Mouse (Mus musculus) heart, embryonic 12.5 days (tissue): ENCODE data around the gene Syt3. TPM values are rescaled to one million over a fixed set of nuclear protein-coding genes. Genes with fewer than 3 reads are reported as not detected.

Experiments used
- ATAC-seq: fragments of 200-750 bp; cut with Nextera tagmentation; 2 replicates; pipeline ENCODE4 v1.8.0; 2017; ENCODE audit warnings: moderate TSS enrichment, moderate library complexity; ENCODE audit not compliant: insufficient number of reproducible peaks, low FRiP score
- H3K27ac ChIP-seq: fragments of 300-500 bp; sonication (generic); 2 replicates; pipeline ENCODE4 v1.5.1; 2016; ENCODE audit warnings: mild to moderate bottlenecking, moderate library complexity; ENCODE audit not compliant: poor library complexity, severe bottlenecking
- H3K27me3 ChIP-seq: fragments of 300-500 bp; sonication (generic); replicated peaks from 2 replicates; pipeline ENCODE4 v1.6.1; 2016; ENCODE audit warnings: mild to moderate bottlenecking, moderate library complexity
- H3K36me3 ChIP-seq: fragments of 300-500 bp; sonication (generic); 2 replicates; pipeline ENCODE4 v1.6.1; 2016; ENCODE audit warnings: mild to moderate bottlenecking, moderate library complexity
- H3K4me1 ChIP-seq: fragments of 300-500 bp; sonication (generic); replicated peaks from 2 replicates; pipeline ENCODE4 v1.6.1; 2016; ENCODE audit warnings: mild to moderate bottlenecking
- H3K4me2 ChIP-seq: fragments of 300-500 bp; sonication (generic); 2 replicates; pipeline ENCODE4 v1.6.1; 2016; ENCODE audit warnings: mild to moderate bottlenecking, moderate library complexity
- H3K4me3 ChIP-seq: fragments of 300-500 bp; sonication (generic); 2 replicates; pipeline ENCODE4 v1.5.1; 2016; ENCODE audit warnings: mild to moderate bottlenecking
- H3K9ac ChIP-seq: fragments of 300-500 bp; sonication (generic); 2 replicates; pipeline ENCODE4 v1.6.1; 2016; ENCODE audit warnings: mild to moderate bottlenecking, moderate library complexity
- H3K9me3 ChIP-seq: fragments of 300-500 bp; sonication (generic); replicated peaks from 2 replicates; pipeline ENCODE4 v1.6.1; 2016; ENCODE audit warnings: mild to moderate bottlenecking, moderate library complexity
- WGBS: fragments of 180-500 bp; shearing (Covaris S2); methylation state at CpG from one replicate; pipeline ENCODE4 v1.1.7; 2016; 5-methylcytosine and 5-hydroxymethylcytosine counted together
- polyA plus RNA-seq: library from polyadenylated mRNA; unstranded; fragments of >200 nt; fragmentation: Nextera tagmentation; extraction: Ambion mirVana; gene quantifications from 2 replicates; pipeline ENCODE4 v1.2.1, GENCODE M21; 2016

The Syt3 gene
- polyA plus RNA-seq, 1 experiment from 2014 or later, result 0.55 TPM

GRCm38 (mm10) chr7:44413307-44413706 is 29.4 kb downstream of the Syt3 start:
- no peak for ATAC-seq
- Histone ChIP-seq H3K9me3 (no peaks in the 10 kb centered on the region), H3K9ac (no peak overlapping the region), H3K4me1 (no peaks in the 10 kb centered on the region), H3K4me3 (no peak overlapping the region), H3K27me3 (peaks cover 24% of the 10 kb centered on the region; the same call in 1 of the 2 replicates), H3K36me3 (no peaks in the 10 kb centered on the region), H3K4me2 (no peak overlapping the region), H3K27ac (no peak overlapping the region)
- WGBS, result 78% methylated on average over 6 of the region's 6 CpGs

GRCm38 (mm10) chr7:44427666-44428065 is 43.8 kb downstream of the Syt3 start:
- 11% methylated on average over 8 of the region's 8 CpGs for WGBS
- Histone ChIP-seq H3K4me2 (peak overlapping the region; percentile 91), H3K27ac (no peak overlapping the region), H3K9ac (no peak overlapping the region), H3K4me3 (peak overlapping the region; percentile 60; the same call in 1 of the 2 replicates), H3K36me3 (no peaks in the 10 kb centered on the region), H3K27me3 (peaks cover 71% of the 10 kb centered on the region), H3K9me3 (no peaks in the 10 kb centered on the region), H3K4me1 (peaks cover 18% of the 10 kb centered on the region)
- ATAC-seq, result no peak

DNA sequence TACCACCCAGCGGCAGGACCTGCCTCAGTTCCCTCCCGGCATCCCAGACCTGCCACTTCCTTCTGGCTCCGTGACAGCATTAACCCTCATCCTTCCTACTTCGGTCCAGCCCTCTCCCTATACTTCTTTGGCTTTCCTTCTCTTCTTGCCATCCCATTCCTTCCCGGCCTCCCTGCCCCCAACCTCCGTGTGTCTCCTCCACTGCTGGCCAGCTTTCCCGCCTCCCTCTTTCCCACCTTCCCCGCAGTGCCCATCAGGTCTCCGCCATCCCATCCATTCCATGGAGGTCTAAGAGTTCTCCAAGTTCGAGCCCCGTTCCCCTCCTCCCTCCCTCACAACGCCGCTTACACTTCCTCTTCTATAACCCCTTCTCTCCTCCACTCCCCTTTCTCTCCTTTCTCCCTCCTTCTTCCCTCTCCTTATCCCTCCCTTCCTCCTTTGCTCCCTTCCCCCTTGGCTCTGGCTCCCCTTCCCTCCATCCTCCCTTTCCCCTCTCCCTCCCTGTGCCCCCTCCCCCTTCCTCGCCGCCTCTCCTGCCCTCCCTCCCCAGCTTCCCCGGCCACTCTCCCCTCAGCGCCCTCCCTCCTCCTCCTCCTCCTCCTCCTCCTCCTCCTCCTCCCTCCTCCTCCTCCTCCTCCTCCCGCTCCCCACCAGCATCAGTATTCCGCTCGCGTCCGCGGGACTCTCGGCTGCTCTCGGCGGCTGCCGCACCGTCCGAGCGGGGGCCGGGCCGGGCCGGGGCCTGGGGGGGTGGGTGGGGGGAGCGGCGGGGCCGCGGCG is 44.5 kb downstream of the Syt3 start:
- ATAC-seq, result 0 out of 2 replicates have a peak, but pooled peaks have one; percentile 1
- 3% methylated on average over 17 of the region's 38 CpGs for WGBS
- Histone ChIP-seq H3K4me3 (peak overlapping the region; percentile 60), H3K27ac (no peak overlapping the region), H3K9ac (peak overlapping the region; percentile 35; the same call in 1 of the 2 replicates), H3K4me2 (peak overlapping the region; percentile 91), H3K9me3 (no peaks in the 10 kb centered on the region), H3K36me3 (no peaks in the 10 kb centered on the region), H3K4me1 (peaks cover 18% of the 10 kb centered on the region), H3K27me3 (peaks cover 78% of the 10 kb centered on the region)

GRCm38 (mm10) chr7:44428968-44429521 is 45.1 kb downstream of the Syt3 start, which contains the start of gene Lrrc4b:
Lrrc4b (plus strand) TSS chr7:44429018.
- WGBS, result 2% methylated on average over 46 of the region's 69 CpGs
- Histone ChIP-seq H3K9ac (peak within 1 kb of the TSS; percentile 51; the same call in 1 of the 2 replicates), H3K4me2 (peak within 1 kb of the TSS; percentile 91), H3K27me3 (peaks cover 80% of the 10 kb centered on the region), H3K36me3 (no peaks in the 10 kb centered on the region), H3K27ac (no peak within 1 kb of the TSS), H3K4me3 (peak within 1 kb of the TSS; percentile 60), H3K9me3 (no peaks in the 10 kb centered on the region), H3K4me1 (peaks cover 18% of the 10 kb centered on the region)
- 0 out of 2 replicates have a peak, but pooled peaks have one; percentile 20 for ATAC-seq

GRCm38 (mm10) chr7:44429534-44430488 is 45.9 kb downstream of the Syt3 start:
- peak overlapping the region; percentile 51; the same call in 1 of the 2 replicates for H3K9ac ChIP-seq
- peaks cover 83% of the 10 kb centered on the region for H3K27me3 ChIP-seq
- peak overlapping the region; percentile 91 for H3K4me2 ChIP-seq
- peak overlapping the region; percentile 60 for H3K4me3 ChIP-seq
- no peaks in the 10 kb centered on the region for H3K9me3 ChIP-seq
- peaks cover 18% of the 10 kb centered on the region for H3K4me1 ChIP-seq
- no peaks in the 10 kb centered on the region for H3K36me3 ChIP-seq
- 2% methylated on average over 30 of the region's 32 CpGs for WGBS
- no peak overlapping the region for H3K27ac ChIP-seq
- ATAC-seq, result no peak

DNA sequence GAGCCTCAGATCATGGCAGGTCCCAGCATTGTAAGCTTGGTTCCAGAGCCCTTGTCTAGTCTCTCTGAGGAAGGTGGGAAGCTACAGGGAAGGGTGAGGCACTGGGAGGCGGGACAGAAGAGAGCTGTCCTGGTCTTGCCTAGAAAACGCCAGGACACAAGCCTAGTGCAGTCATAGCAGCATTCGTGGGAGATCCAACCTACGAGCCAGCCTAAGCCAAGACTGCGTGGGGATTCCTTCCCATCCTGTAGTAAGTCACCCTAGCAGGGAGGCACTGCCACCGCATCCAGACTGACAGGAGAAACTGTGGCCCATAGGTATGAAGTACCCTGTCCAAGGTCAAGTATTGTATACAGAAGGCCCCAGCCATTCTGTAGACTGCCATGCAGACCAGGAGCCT is 48.6 kb downstream of the Syt3 start:
- H3K9ac ChIP-seq, result no peak overlapping the region
- H3K36me3 ChIP-seq, result no peaks in the 10 kb centered on the region
- peaks cover 77% of the 10 kb centered on the region for H3K27me3 ChIP-seq
- no peak overlapping the region for H3K27ac ChIP-seq
- ATAC-seq, result no peak
- no peak overlapping the region for H3K4me2 ChIP-seq
- H3K4me1 ChIP-seq, result peaks cover 18% of the 10 kb centered on the region
- no peak overlapping the region for H3K4me3 ChIP-seq
- no peaks in the 10 kb centered on the region for H3K9me3 ChIP-seq
- WGBS, result 69% methylated on average over 6 of the region's 6 CpGs

DNA sequence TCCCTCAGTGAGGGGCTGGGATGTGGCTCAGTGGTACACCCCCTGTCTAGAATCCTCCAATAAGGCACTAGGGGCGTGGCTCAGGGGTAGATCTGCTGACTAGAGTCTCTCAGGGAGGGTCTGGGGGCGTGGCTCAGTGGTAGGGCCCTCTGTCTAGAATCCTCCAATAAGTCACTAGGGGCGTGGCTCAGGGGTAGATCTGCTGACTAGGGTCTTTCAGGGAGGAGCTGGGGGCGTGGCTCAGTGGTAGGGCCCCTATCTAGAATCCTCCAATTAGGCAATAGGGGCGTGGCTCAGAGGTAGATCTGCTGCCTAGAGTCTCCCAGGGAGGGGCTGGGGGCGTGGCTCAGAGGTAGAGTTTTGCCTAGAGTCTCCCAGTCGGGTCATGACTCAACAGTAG is 49.5 kb downstream of the Syt3 start:
- Histone ChIP-seq H3K36me3 (no peaks in the 10 kb centered on the region), H3K9me3 (no peaks in the 10 kb centered on the region), H3K9ac (no peak overlapping the region), H3K27ac (no peak overlapping the region), H3K27me3 (peaks cover 77% of the 10 kb centered on the region), H3K4me2 (no peak overlapping the region), H3K4me3 (no peak overlapping the region), H3K4me1 (peaks cover 14% of the 10 kb centered on the region)
- 2% methylated on average over 7 of the region's 7 CpGs for WGBS
- ATAC-seq, result peak; percentile 82

GRCm38 (mm10) chr7:44434089-44434488 is 50.2 kb downstream of the Syt3 start:
- Histone ChIP-seq H3K4me3 (no peak overlapping the region), H3K9ac (no peak overlapping the region), H3K9me3 (no peaks in the 10 kb centered on the region), H3K36me3 (no peaks in the 10 kb centered on the region), H3K27me3 (peaks cover 70% of the 10 kb centered on the region), H3K4me1 (peaks cover 9% of the 10 kb centered on the region), H3K4me2 (no peak overlapping the region), H3K27ac (no peak overlapping the region)
- ATAC-seq, result no peak
- WGBS, result 68% methylated on average over 9 of the region's 9 CpGs

GRCm38 (mm10) chr7:44435796-44436195 is 51.9 kb downstream of the Syt3 start:
- no peak overlapping the region for H3K27ac ChIP-seq
- H3K4me2 ChIP-seq, result no peak overlapping the region
- WGBS, result 67% methylated on average over 5 of the region's 5 CpGs
- peaks cover 70% of the 10 kb centered on the region for H3K27me3 ChIP-seq
- no peak overlapping the region for H3K4me3 ChIP-seq
- H3K36me3 ChIP-seq, result no peaks in the 10 kb centered on the region
- H3K4me1 ChIP-seq, result no peaks in the 10 kb centered on the region
- H3K9me3 ChIP-seq, result no peaks in the 10 kb centered on the region
- no peak overlapping the region for H3K9ac ChIP-seq
- no peak for ATAC-seq

- H3K4me1 ChIP-seq, result no peaks in the 10 kb centered on the region
- WGBS, result 14% methylated on average over 1 of the region's 1 CpGs
- peaks cover 70% of the 10 kb centered on the region for H3K27me3 ChIP-seq
- ATAC-seq, result no peak
- no peak overlapping the region for H3K4me3 ChIP-seq
- no peak overlapping the region for H3K4me2 ChIP-seq
- no peak overlapping the region for H3K9ac ChIP-seq
- no peak overlapping the region for H3K27ac ChIP-seq
- H3K9me3 ChIP-seq, result no peaks in the 10 kb centered on the region
- no peaks in the 10 kb centered on the region for H3K36me3 ChIP-seq
Measured at GRCm38 (mm10) chr7:44436267-44436666, 52.4 kb downstream of the Syt3 start.

DNA sequence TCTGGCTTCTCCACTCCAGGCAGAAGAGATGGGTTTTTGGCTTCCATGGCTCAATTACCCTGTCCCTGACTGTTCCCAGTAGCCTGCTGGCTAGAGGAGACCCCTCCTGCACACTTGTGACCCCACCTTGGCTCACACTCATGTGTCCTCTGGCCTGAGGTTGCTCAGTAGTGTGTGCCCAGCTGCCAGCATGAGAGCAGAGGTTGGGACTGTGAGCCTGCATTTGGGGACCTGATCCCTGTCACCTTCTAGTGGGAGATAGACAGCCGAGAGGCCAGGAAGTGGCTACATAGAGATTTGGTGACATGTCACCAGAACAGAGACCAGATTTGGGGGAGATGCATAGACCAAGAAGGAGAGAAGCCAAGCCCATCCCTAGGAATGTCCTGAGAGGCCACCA is 53.3 kb downstream of the Syt3 start:
- Histone ChIP-seq H3K4me1 (peaks cover 8% of the 10 kb centered on the region), H3K4me2 (no peak overlapping the region), H3K27ac (no peak overlapping the region), H3K36me3 (no peaks in the 10 kb centered on the region), H3K4me3 (no peak overlapping the region), H3K9me3 (no peaks in the 10 kb centered on the region), H3K9ac (no peak overlapping the region), H3K27me3 (peaks cover 69% of the 10 kb centered on the region)
- WGBS, result 46% methylated on average over 1 of the region's 1 CpGs
- ATAC-seq, result no peak
